Mouse (Mus musculus) heart, postnatal 0 days (tissue): ENCODE results near the gene Slc40a1.

Experiments used
- CTCF ChIP-seq: IDR thresholded peaks from 2 replicates; pipeline ENCODE4 v1.5.1; 2016; ENCODE audit warnings: antibody characterized with exemption, control low read depth, low read depth
- EP300 ChIP-seq: IDR thresholded peaks from 2 replicates; pipeline ENCODE4 v1.6.1; 2016; ENCODE audit warnings: antibody characterized with exemption, low read depth

DNA sequence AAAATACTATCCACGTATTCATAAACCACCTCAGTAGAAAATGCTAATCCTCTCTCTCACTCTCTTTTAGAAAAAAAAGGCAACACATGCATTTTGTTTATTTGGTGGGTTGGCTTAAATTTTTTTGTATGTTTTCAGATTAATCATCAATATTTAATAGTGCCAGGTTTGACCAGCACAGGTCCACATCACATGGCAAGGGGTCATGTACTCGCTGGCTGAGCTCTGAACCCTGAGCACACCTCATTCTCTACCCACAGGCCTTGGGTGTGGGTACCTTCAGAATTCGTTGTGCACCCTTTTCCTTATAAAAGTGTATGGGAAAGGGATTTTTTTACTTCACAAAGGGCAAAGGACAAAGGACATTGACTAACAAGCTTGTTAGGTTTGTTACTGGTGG is 22.2 kb downstream of the Slc40a1 start:
- TF ChIP-seq CTCF: no peak
- TF ChIP-seq EP300: no peak
